Mouse (Mus musculus): ENCODE results near the gene Stk11ip.

Gene Stk11ip

DNA sequence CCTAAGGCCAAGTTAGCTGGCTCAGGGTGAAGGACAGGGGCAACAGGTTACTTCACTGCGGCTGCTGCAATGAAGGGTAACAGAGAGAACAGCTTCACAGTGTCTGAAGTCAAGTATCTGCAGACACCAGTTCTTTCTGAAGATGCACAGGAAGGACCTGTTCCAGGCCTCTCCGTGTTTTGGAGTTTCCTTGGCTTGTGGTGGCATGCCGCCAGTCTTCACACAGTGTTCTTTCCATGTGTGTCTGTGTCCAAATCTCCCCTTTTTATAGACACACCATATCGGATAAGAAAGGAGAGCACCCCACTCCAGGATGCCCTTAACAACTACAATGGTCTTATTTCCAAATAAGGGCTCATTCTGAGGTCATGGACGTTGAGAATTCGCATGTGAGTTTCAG is 23.0 kb downstream of the Stk11ip start:
- DNase-seq: peak; percentile 66

DNA sequence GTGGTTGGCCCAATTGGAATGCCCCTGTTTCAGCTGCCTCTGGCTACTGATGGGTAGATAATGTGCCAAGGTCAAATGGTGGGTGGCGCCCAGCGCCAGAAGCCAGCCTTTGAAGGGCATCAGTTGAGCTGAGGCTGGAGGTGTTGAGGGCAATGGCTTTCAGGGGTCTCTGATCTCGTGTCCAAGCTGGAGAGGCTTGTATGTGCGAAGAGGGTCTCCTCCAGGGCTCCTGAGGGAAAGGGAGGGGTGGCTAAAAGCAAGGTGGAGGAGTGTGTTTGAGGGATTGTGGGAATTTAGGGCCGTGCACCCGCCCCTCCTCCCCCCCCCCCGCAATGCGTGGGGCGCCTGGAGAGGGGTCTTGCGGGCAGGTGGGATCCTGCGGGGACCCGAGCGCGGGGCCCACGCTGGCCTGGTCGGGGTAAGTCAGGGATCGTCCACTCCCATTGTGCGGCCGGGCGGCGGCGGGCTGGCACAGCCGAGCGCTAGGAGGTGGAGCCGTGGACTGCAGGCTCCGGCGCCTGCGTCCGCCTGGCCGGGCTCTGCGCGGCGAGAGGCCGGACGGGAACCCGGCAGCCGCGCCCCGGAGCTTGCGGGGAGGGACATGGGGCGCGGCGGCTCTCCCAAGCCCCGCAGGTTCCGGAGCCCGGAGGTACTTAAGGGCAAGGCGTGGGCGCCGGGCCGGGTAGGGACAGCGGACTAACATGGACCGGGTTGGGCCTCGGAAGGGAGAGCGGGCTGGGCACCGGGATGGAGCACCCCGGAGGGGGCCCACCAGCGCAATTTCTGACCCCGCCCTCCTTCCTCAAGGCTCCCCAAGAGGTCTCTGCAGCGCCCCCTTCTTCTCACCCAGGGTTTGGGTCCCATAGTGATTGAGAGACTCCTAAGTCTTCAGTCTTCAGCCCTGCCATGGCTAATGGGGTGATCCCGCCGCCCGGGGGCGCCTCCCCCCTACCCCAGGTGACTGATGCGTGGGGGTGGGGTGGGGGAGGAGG is 24.9 kb downstream of the Stk11ip start, which contains the start of gene Slc4a3:
Slc4a3 (plus strand) TSS at position 302 of the 992 bp plus-strand sequence.
- DNase-seq: peak; percentile 96

DNA sequence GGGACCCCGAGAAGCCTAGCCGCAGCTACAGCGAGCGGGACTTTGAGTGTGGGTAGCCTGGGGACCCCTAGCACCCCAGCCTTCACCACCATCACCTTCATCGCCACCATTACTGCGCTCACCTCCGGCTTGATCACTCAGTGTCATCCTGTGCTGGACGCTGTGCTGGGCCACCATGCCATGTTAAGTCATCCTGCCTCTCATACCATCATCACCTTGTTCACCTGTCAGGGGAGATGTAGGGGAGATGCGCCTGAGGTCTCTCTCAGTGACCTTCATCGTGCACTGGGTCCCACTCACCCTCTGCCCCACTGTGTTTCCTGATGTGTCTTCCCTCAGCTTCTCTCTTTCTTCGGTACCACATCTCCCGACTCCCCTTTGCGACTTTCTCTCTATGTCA is 26.0 kb downstream of the Stk11ip start:
- DNase-seq: peak; percentile 91

- DNase-seq: peak; percentile 92
These were observed 26.8 kb downstream of the Stk11ip start for GRCm38 (mm10) chr1:75548083-75548482.

DNA sequence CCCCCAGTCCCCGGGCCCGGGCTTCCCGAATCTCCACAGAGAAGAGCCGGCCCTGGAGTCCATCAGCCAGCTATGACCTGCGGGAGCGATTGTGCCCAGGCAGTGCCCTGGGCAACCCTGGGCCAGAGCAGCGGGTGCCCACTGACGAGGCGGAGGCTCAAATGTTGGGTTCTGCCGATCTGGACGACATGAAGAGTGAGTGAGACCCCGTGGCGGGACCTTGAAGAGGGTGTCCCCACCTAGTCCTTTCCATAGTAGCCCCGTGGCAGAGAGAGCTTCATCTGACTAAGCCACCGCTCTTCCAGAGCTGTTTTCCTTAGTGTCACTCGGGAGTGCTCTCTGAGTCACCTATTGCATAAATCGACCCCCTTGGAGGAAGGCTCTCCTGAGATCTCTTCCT is 27.5 kb downstream of the Stk11ip start:
- peak; percentile 90 for DNase-seq

DNA sequence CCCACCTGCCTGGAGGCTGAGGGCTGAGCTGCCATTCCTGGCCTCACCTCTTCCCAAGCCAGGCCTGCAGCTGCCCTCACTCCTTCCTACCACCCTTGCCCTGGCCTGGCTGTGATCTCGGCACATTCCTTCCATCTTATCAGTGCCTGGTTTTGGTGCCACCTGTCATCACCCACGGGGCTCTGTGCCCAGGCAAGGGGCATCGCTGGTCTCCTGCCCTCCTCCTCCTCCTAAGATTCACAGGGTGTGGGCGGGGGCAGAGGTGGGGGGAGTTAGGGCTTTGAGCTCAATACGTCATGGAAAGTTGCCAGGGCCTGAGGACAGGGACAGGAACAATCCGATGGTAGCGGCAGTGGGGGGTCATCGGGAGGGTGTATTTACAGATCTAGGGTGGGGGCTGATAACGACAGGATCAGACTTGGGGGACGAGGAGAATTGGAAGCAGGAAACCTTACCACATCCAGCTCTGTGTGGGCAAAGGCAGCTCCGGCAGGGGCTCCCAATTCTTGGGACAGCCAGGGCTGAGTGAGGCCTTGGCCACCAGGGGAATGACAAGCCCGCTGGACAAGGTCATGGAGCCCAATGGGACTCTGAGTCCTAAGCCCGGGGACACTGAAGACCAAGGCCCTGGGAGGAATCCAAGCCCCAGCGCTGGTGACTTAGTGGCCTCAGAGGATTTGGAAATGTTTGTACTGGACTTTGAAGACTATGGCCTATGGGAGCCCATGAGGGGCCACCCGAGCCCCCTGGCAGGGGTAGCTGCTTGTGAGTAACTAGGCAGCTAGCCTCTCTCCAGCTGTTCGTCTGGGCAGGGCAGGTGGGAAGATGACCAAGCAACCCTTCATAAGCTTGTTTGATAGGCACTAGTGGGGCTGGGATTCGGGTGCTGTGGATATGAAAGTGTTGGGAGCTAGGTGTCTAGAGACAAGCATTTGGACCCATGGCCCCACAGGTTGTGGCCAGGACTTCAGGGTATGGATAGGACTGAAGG is 28.3 kb downstream of the Stk11ip start:
- peak; percentile 98 for DNase-seq

- DNase-seq: peak; percentile 87
These were observed 29.3 kb downstream of the Stk11ip start for GRCm38 (mm10) chr1:75550586-75550985.

GRCm38 (mm10) chr1:75555680-75556079 is 34.4 kb downstream of the Stk11ip start:
- DNase-seq: peak; percentile 76

DNA sequence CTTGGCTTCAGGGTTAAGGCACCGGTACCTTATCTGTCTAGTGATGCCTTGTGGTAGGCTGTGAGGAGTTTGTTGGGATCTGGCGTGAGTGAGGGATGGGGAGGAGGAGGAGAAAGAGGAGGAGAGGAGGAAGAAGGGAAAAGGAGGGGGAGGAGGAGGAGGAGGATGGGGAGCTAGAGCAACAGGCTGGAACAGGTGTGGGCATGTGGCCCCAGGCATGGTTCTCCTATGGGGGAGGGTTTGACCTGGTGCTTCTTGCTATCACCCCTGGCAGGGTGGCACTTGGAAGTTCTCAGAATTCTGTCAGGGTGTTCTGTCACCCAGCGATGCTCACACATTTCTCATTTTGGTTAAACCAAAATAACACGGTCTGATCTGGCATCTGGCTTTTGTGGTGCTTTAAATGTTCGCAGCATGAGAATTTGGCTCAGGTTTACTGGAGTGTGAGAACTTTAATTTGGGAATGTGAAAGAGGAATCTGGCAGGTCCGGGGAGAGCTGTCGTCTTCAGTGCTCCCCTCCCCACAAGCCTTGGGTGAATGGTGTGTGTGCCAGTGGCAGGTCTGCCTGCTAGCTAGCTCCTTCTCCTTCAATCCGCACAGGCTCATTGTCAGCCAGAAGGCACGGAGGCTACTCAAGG is 34.9 kb downstream of the Stk11ip start:
- peak; percentile 90 for DNase-seq

DNA sequence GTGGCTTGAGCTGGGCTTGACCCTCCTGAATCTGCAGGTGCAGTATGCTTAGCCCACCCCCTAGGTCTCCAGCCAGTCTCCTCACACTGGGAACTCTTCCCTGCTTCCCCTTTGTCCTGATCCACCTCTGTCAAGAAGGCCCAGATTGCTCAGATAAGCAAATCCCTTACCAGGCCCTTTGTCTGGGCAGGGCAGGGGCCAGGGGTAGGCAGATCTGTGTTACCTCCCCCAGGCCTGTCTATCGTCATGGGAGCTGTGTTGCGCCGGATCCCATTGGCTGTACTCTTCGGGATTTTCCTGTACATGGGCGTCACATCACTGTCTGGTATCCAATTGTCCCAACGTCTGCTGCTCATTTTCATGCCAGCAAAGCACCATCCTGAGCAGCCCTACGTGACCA is 35.7 kb downstream of the Stk11ip start:
- DNase-seq: peak; percentile 89

GRCm38 (mm10) chr1:75558388-75559178 is 37.3 kb downstream of the Stk11ip start:
- DNase-seq: peak; percentile 91

- DNase-seq: peak; percentile 99
These were observed 38.0 kb downstream of the Stk11ip start for GRCm38 (mm10) chr1:75559212-75559925.

- DNase-seq: peak; percentile 86
These were observed 39.0 kb downstream of the Stk11ip start for GRCm38 (mm10) chr1:75560206-75560913.

GRCm38 (mm10) chr1:75561221-75561897 is 40.0 kb downstream of the Stk11ip start:
- peak; percentile 92 for DNase-seq

- no peak for DNase-seq
These were observed 40.5 kb downstream of the Stk11ip start for GRCm38 (mm10) chr1:75561898-75562238.

GRCm38 (mm10) chr1:75564102-75564501 is 42.8 kb downstream of the Stk11ip start:
- peak; percentile 68 for DNase-seq

GRCm38 (mm10) chr1:75564916-75565315 is 43.6 kb downstream of the Stk11ip start:
- no peak for DNase-seq

- DNase-seq: peak; percentile 93
These were observed 44.3 kb downstream of the Stk11ip start for GRCm38 (mm10) chr1:75565616-75566015.

- DNase-seq: peak; percentile 93
These were observed 49.1 kb downstream of the Stk11ip start for GRCm38 (mm10) chr1:75570403-75570802.

- DNase-seq: no peak
These were observed 51.4 kb downstream of the Stk11ip start for GRCm38 (mm10) chr1:75572776-75573175.
